Mouse (Mus musculus): ENCODE data around the gene Fam102a.

DNA sequence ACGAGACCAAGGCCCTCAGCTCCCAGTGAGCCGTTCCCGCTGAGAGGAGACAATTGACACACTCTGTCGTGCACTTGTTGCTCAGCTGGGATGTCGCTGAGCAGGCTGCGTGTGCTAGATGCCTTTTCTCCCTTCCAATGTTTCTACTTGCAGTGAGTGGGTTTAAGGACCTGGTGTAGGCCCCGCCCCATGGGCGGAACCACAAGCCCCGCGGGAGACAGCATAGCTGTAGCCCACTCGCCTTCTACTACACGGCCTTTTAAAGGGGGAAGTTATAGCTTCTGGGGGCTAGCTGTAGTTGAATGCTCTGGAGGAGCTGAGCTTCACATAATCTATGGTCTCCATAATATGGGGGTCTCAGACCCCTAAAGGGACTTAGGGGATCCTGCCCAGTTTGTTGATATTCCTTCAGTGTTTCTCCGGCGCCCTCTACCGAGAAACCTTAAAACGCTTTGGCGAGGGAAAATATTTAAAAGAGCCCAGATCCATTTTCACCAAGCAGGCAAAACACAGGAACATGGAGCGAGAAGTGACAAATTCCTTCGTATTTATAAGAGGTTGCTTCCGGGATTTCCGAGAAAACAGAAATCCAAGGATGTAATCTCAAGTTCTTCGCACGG, 75.6 kb downstream of the Fam102a start:
- TF ChIP-seq ZNF384 (IDR thresholded peaks at IDR 0.05; ENCODE audit: low read depth, low read length), result no peak
- no peak for TF ChIP-seq ZC3H11A (IDR thresholded peaks at IDR 0.05; ENCODE audit: borderline replicate concordance, low read depth, low read length)
